Mouse (Mus musculus) limb, embryonic 12.5 days (tissue): ENCODE data around the gene Ezh1. TPM values are rescaled to one million over a fixed set of nuclear protein-coding genes. Genes with fewer than 3 reads are reported as not detected.

Experiments used
- ATAC-seq: fragments of 200-750 bp; cut with Nextera tagmentation; 2 replicates; pipeline ENCODE4 v1.8.0; 2017; ENCODE audit warnings: low read depth, moderate TSS enrichment; ENCODE audit not compliant: insufficient number of reproducible peaks, insufficient read depth, low FRiP score, low TSS enrichment
- H3K27ac ChIP-seq: fragments of 300-500 bp; sonication (generic); 2 replicates; pipeline ENCODE4 v1.5.1; 2016; ENCODE audit warnings: mild to moderate bottlenecking, moderate library complexity
- H3K27me3 ChIP-seq: fragments of 300-500 bp; sonication (generic); 2 replicates; pipeline ENCODE4 v1.6.1; 2016; ENCODE audit warnings: mild to moderate bottlenecking, moderate library complexity
- H3K36me3 ChIP-seq: fragments of 300-500 bp; sonication (generic); 2 replicates; pipeline ENCODE4 v1.6.1; 2016; ENCODE audit warnings: mild to moderate bottlenecking, moderate library complexity
- H3K4me1 ChIP-seq: fragments of 300-500 bp; sonication (generic); replicated peaks from 2 replicates; pipeline ENCODE4 v1.6.1; 2016
- H3K4me2 ChIP-seq: fragments of 300-500 bp; sonication (generic); 2 replicates; pipeline ENCODE4 v1.6.1; 2016; ENCODE audit warnings: mild to moderate bottlenecking, moderate library complexity
- H3K4me3 ChIP-seq: fragments of 300-500 bp; sonication (generic); replicated peaks from 2 replicates; pipeline ENCODE4 v1.5.1; 2016; ENCODE audit warnings: mild to moderate bottlenecking
- H3K9ac ChIP-seq: fragments of 300-500 bp; sonication (generic); replicated peaks from 2 replicates; pipeline ENCODE4 v1.6.1; 2016; ENCODE audit warnings: mild to moderate bottlenecking, moderate library complexity
- H3K9me3 ChIP-seq: fragments of 300-500 bp; sonication (generic); 2 replicates; pipeline ENCODE4 v1.6.1; 2016; ENCODE audit warnings: mild to moderate bottlenecking, moderate library complexity
- WGBS: fragments of 180-500 bp; shearing (Covaris S2); methylation state at CpG from one replicate; pipeline ENCODE4 v1.1.7; 2016; 5-methylcytosine and 5-hydroxymethylcytosine counted together
- polyA plus RNA-seq: library from polyadenylated mRNA; unstranded; fragments of >200 nt; fragmentation: Nextera tagmentation; extraction: Ambion mirVana; gene quantifications from 2 replicates; pipeline ENCODE4 v1.2.1, GENCODE M21; 2016

Gene Ezh1
- polyA plus RNA-seq, 1 experiment from 2014 or later, result 14.2 TPM

GRCm38 (mm10) chr11:101245855-101246701 lies 19.8 kb upstream of the Ezh1 start, which contains the start of gene Ramp2:
Gene Ramp2 (plus strand): TSS chr11:101246028.
- peaks cover 22% of the 10 kb centered on the region for H3K27me3 ChIP-seq
- peaks cover 34% of the 10 kb centered on the region for H3K4me1 ChIP-seq
- peak; percentile 58 for ATAC-seq
- H3K36me3 ChIP-seq, result no peaks in the 10 kb centered on the region
- peak within 1 kb of the TSS; percentile 74 for H3K27ac ChIP-seq
- no peaks in the 10 kb centered on the region for H3K9me3 ChIP-seq
- under 1% methylated on average over 61 of the region's 63 CpGs for WGBS
- H3K9ac ChIP-seq, result peak within 1 kb of the TSS; percentile 75
- H3K4me3 ChIP-seq, result peak within 1 kb of the TSS; percentile 63
- H3K4me2 ChIP-seq, result peak within 1 kb of the TSS; percentile 98

- peak overlapping the region; percentile 98 for H3K4me2 ChIP-seq
- peak overlapping the region; percentile 74; the same call in 1 of the 2 replicates for H3K27ac ChIP-seq
- H3K9me3 ChIP-seq, result no peaks in the 10 kb centered on the region
- WGBS, result 2% methylated on average over 4 of the region's 4 CpGs
- peaks cover 34% of the 10 kb centered on the region for H3K4me1 ChIP-seq
- ATAC-seq, result no peak
- H3K9ac ChIP-seq, result no peak overlapping the region
- H3K4me3 ChIP-seq, result no peak overlapping the region
- peaks cover 22% of the 10 kb centered on the region for H3K27me3 ChIP-seq
- H3K36me3 ChIP-seq, result no peaks in the 10 kb centered on the region
Observed at GRCm38 (mm10) chr11:101245071-101245470, 18.8 kb upstream of the Ezh1 start.

- Histone ChIP-seq H3K4me2 (no peak overlapping the region), H3K4me3 (no peak overlapping the region), H3K9me3 (no peaks in the 10 kb centered on the region), H3K27ac (peak overlapping the region; percentile 66), H3K36me3 (no peaks in the 10 kb centered on the region), H3K9ac (no peak overlapping the region; the same call in 1 of the 2 replicates), H3K27me3 (no peaks in the 10 kb centered on the region), H3K4me1 (peaks cover 10% of the 10 kb centered on the region; the same call in 1 of the 2 replicates)
- no peak for ATAC-seq
- 17% methylated on average over 5 of the region's 5 CpGs for WGBS
Observed at GRCm38 (mm10) chr11:101238071-101238647, 11.9 kb upstream of the Ezh1 start.

- H3K4me1 ChIP-seq, result peaks cover 18% of the 10 kb centered on the region
- no peak overlapping the region for H3K9ac ChIP-seq
- no peaks in the 10 kb centered on the region for H3K27me3 ChIP-seq
- no peak for ATAC-seq
- WGBS, result 93% methylated on average over 5 of the region's 5 CpGs
- H3K4me3 ChIP-seq, result no peak overlapping the region
- no peaks in the 10 kb centered on the region for H3K9me3 ChIP-seq
- no peak overlapping the region for H3K4me2 ChIP-seq
- no peak overlapping the region for H3K27ac ChIP-seq
- no peaks in the 10 kb centered on the region for H3K36me3 ChIP-seq
Observed at GRCm38 (mm10) chr11:101236782-101237181, 10.5 kb upstream of the Ezh1 start.

GRCm38 (mm10) chr11:101235429-101235828 lies 9.2 kb upstream of the Ezh1 start:
- no peaks in the 10 kb centered on the region for H3K27me3 ChIP-seq
- no peak overlapping the region for H3K27ac ChIP-seq
- peaks cover 31% of the 10 kb centered on the region for H3K4me1 ChIP-seq
- no peak overlapping the region for H3K4me3 ChIP-seq
- H3K9me3 ChIP-seq, result no peaks in the 10 kb centered on the region
- H3K4me2 ChIP-seq, result no peak overlapping the region
- no peak for ATAC-seq
- H3K36me3 ChIP-seq, result no peaks in the 10 kb centered on the region
- no peak overlapping the region for H3K9ac ChIP-seq

- no peaks in the 10 kb centered on the region for H3K27me3 ChIP-seq
- H3K27ac ChIP-seq, result no peak overlapping the region
- no peak overlapping the region for H3K4me2 ChIP-seq
- ATAC-seq, result no peak
- H3K9ac ChIP-seq, result no peak overlapping the region
- H3K4me3 ChIP-seq, result no peak overlapping the region
- peaks cover 43% of the 10 kb centered on the region for H3K4me1 ChIP-seq
- H3K9me3 ChIP-seq, result no peaks in the 10 kb centered on the region
- H3K36me3 ChIP-seq, result no peaks in the 10 kb centered on the region
Observed at GRCm38 (mm10) chr11:101234124-101234523, 7.9 kb upstream of the Ezh1 start.

GRCm38 (mm10) chr11:101233240-101233639 lies 7.0 kb upstream of the Ezh1 start:
- 90% methylated on average over 1 of the region's 1 CpGs for WGBS
- Histone ChIP-seq H3K27me3 (no peaks in the 10 kb centered on the region), H3K4me1 (peaks cover 41% of the 10 kb centered on the region), H3K4me3 (no peak overlapping the region), H3K9me3 (no peaks in the 10 kb centered on the region), H3K36me3 (no peaks in the 10 kb centered on the region), H3K27ac (no peak overlapping the region), H3K4me2 (no peak overlapping the region), H3K9ac (no peak overlapping the region)
- ATAC-seq, result no peak

GRCm38 (mm10) chr11:101232010-101232839 lies 6.0 kb upstream of the Ezh1 start:
- no peaks in the 10 kb centered on the region for H3K27me3 ChIP-seq
- no peak for ATAC-seq
- H3K4me1 ChIP-seq, result peaks cover 32% of the 10 kb centered on the region
- H3K9me3 ChIP-seq, result no peaks in the 10 kb centered on the region
- 0 out of 2 replicates have a peak overlapping the region, but pooled peaks have one; percentile 31 for H3K9ac ChIP-seq
- H3K27ac ChIP-seq, result peak overlapping the region; percentile 91
- H3K36me3 ChIP-seq, result no peaks in the 10 kb centered on the region
- WGBS, result 46% methylated on average over 6 of the region's 6 CpGs
- H3K4me2 ChIP-seq, result peak overlapping the region; percentile 40
- no peak overlapping the region for H3K4me3 ChIP-seq

GRCm38 (mm10) chr11:101230991-101231871 lies 5.0 kb upstream of the Ezh1 start:
- 4% methylated on average over 18 of the region's 18 CpGs for WGBS
- ATAC-seq, result no peak
- Histone ChIP-seq H3K36me3 (no peaks in the 10 kb centered on the region), H3K9me3 (no peaks in the 10 kb centered on the region), H3K4me2 (peak overlapping the region; percentile 40), H3K27ac (peak overlapping the region; percentile 91), H3K9ac (0 out of 2 replicates have a peak overlapping the region, but pooled peaks have one; percentile 31), H3K4me3 (peak overlapping the region; percentile 10; the same call in 1 of the 2 replicates), H3K4me1 (peaks cover 32% of the 10 kb centered on the region), H3K27me3 (no peaks in the 10 kb centered on the region)

GRCm38 (mm10) chr11:101230526-101230925 lies 4.3 kb upstream of the Ezh1 start:
- Histone ChIP-seq H3K4me1 (peaks cover 33% of the 10 kb centered on the region), H3K36me3 (no peaks in the 10 kb centered on the region), H3K27me3 (no peaks in the 10 kb centered on the region), H3K27ac (peak overlapping the region; percentile 91), H3K9me3 (no peaks in the 10 kb centered on the region), H3K9ac (no peak overlapping the region), H3K4me2 (peak overlapping the region; percentile 40), H3K4me3 (no peak overlapping the region)
- 32% methylated on average over 5 of the region's 5 CpGs for WGBS
- ATAC-seq, result no peak
